Mouse (Mus musculus): ENCODE results near the gene Klhl29.
"Not testable (repeated sequence)": the region's sequence is repeated elsewhere in the genome, so short reads cannot be mapped to it uniquely, and the experiment has no call there.

The Klhl29 gene

DNA sequence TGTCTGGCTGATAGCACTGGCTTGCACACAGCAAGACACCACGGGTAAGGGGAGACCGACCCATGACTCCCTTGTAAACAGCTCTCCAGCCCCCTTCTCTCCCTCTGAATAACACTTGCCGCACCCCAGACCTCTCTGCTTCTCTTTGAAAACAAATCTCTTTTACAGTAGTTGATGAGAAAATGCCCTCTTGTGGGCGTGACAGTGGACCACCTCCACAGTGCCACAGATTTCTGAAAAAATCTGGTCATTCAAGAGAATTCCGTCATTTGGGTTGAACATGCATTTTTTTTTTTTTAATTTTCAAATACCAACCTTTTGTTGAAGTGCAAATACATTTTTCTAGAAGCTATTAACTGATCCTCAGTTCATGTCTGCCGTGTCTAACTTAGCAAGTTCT, 17.0 kb downstream of the Klhl29 start:
- CTCF ChIA-PET, result interaction anchor here (0.7 kb wide), 1 partner anchor 1071 kb away, joined by 3 read pairs; no protein-coding TSS in a partner anchor

GRCm38 (mm10) chr12:5353416-5353815, 22.1 kb downstream of the Klhl29 start:
- CTCF ChIA-PET, result no interaction called here

GRCm38 (mm10) chr12:5352771-5353170, 22.7 kb downstream of the Klhl29 start:
- CTCF ChIA-PET, result no interaction called here

- CTCF ChIA-PET, result no interaction called here
Measured at GRCm38 (mm10) chr12:5350491-5351285, 24.8 kb downstream of the Klhl29 start.

DNA sequence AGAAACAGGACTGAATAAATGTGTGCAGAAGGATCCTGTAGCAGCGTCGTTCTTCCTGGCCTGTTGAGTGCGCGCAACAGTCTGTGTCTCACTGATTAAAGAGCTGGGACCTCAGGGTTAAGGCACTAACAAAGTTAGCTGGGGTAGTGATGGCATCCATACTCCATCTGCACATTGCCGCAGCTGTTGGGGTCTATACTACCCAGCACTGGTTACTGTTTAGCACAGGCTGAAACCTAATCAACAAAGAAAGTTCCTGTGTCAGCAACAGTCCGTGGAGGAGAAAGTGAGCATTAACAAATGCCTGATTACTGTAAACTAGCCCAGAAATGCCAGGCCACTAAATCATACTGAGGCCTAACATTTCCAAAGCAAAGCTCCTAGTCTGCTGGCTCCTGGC, 30.4 kb downstream of the Klhl29 start:
- CTCF ChIA-PET, result no interaction called here

DNA sequence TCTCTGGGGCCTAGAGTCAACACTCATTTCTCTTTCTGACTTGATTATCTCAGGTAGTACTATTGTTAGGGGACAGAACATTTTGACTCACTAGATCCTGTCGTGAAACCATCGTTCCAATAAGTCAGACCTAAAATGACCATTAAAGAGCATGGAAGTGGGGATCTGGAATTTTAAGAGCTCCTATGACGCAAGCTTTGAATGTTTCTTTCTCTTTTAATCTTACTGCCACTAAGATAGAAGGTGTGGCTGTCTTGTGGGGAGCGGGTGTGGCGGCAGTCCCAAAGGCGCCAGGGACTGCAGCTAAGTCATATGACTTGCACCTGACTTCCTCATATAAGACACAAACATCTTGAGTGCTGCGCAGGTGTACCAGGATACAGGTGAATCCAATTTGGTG, 31.0 kb downstream of the Klhl29 start:
- CTCF ChIA-PET, result not testable (repeated sequence)

- CTCF ChIA-PET, result no interaction called here
Measured at GRCm38 (mm10) chr12:5340151-5340603, 35.3 kb downstream of the Klhl29 start.

DNA sequence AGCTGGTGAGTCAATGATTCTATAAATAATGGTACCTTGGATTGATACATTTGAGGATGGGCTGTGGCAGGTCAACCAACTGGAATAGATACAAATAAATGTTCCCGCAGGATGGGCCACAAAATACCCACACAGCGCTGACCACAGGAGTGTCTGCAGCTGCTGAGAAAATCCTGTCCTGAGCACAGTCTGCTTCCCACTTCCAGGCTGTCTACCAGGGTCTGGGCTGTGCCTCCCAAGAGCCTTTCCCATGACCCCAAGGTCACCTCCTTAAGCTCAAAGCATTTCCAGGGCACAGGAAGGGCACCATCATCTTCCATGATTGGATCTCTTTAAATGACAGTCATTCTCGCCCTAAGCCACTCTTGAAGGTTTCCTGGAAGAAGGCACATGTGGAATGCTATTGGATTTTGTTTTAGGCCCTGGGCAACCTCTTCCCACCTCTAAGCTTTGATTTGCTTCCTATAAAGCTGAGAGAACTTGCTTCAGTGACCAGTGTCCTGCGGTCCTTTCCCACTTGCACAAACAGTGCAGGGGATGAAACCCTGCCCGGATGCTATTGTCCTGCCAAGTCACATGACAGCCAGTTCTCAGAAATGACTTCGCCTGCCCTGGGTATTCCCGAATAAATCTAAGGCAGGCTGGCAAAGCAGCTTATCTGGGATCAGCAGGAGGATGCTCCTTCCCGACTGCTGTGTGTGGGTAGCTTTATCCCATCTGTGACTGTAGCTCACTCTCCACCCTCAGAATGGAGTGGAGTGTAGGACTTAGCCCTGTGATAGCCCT, 38.4 kb downstream of the Klhl29 start:
- CTCF ChIA-PET, result no interaction called here

GRCm38 (mm10) chr12:5336331-5336730, 39.2 kb downstream of the Klhl29 start:
- CTCF ChIA-PET, result no interaction called here

GRCm38 (mm10) chr12:5334956-5335355, 40.5 kb downstream of the Klhl29 start:
- CTCF ChIA-PET, result no interaction called here

- CTCF ChIA-PET, result no interaction called here
Measured at GRCm38 (mm10) chr12:5334175-5334574, 41.3 kb downstream of the Klhl29 start.

DNA sequence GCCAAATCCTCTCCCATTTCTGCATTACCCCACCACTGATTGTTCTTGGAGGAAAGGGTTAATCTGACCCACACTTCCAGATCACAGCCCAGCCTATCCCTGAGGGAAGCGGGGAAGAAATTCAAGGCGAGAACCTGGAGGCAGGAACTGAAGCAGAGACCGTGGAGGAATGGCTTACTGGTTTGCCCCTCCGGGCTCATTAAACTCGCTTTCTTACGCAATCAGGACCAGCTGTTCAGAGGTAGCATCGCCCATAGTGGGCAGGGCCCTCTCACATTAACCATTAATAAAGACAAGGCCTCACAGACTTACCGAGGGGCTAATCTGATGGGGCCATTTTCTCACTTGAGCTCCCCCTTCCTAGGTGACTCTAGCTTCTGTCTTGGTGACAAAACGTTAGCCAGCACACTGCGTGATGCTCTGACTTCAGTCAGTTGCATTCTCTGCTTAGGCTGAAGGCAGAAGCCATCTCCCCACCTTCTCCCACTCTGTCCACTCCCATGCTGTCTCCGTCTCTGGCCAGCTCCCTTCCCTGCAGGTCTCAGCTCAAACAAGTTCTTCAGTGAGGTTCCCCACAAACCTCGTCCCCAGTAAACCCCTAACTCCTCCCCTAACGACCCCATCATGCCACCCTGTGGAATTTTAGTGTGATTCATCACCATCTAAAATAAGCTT, 43.5 kb downstream of the Klhl29 start:
- CTCF ChIA-PET, result no interaction called here

GRCm38 (mm10) chr12:5330496-5331070, 44.9 kb downstream of the Klhl29 start:
- CTCF ChIA-PET, result no interaction called here

DNA sequence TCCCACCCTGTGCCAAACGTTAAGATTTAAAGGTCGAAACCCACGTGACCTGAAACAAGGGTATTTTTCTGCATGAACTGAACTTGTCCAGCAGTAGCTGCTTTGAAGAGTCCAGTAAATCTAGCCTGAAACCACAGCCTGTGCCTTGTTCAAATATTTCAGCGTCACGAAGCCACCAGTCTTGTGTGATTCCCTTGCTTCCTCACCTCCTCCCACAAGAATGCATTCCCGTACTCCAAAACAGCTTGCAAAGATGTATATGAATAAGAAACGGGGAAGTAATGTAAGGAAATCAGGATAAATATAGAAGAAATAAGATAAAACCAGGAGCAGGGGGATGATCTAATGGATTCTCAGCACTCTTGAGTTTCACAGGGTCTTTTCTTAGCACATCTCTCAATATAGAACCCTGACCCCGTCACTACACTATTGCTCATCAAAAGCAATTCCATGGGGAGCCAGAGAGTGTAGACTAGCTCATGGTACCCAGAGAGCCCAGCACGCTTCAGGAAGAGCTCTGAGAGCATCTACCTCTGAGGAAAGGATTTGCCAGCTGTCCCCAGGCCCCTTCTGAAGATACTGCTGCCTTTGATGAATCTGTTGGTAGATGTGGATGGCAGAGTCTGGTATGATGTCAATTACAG, 52.9 kb downstream of the Klhl29 start:
- CTCF ChIA-PET, result no interaction called here

GRCm38 (mm10) chr12:5321017-5321416, 54.5 kb downstream of the Klhl29 start:
- CTCF ChIA-PET, result no interaction called here

GRCm38 (mm10) chr12:5319359-5319973, 56.0 kb downstream of the Klhl29 start:
- CTCF ChIA-PET, result no interaction called here

DNA sequence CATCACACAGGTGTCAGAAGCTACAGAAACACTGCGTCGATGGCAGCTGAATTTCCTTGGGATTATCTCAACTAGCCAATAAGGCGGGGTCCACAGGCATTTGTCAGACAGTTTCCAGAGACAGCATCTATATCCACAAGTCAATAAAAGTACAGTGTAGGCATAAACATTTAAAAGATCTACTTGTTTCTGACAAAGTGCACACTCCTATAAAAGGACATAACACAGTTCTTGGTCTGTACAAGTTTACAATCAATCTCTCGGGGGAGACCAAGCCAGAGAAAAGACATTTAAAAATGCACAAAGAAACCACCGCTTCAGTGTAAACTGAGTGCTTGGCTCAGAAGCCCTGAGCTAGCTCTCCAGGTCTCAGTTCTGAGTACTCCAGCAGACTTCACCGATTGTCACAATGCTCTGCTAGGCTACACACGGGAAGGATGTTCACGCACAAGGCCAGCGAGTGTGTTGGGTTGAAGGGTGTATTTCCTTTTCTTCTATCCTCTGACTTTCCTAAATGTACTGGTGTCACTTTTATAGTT, 59.4 kb downstream of the Klhl29 start:
- CTCF ChIA-PET, result no interaction called here

- CTCF ChIA-PET, result no interaction called here
Measured at GRCm38 (mm10) chr12:5307923-5308322, 67.6 kb downstream of the Klhl29 start.

GRCm38 (mm10) chr12:5305466-5305865, 70.0 kb downstream of the Klhl29 start:
- CTCF ChIA-PET, result no interaction called here

DNA sequence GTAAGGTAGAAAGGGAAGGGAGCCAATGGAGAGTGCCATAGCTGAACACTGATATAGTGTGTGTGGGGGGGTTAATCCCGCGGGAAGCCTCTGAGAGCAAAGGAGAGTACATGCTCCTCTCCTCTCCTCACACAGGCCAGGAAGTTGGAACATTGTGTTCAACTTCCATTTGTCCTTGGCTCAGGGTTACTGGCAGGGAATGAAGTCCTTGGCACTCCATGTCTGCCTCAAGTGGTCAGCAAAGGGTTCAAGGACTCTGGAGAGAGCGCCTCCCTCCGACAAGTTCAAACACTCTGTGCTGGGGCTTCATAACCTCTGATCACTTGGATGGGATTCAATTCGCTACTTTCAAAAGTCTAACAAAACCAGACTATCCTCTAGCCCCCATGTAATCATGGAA, 71.6 kb downstream of the Klhl29 start:
- CTCF ChIA-PET, result no interaction called here

- CTCF ChIA-PET, result no interaction called here
Measured at GRCm38 (mm10) chr12:5303100-5303499, 72.4 kb downstream of the Klhl29 start.
